Mouse (Mus musculus): Measurements from ENCODE around the gene Rab6a. TPM values are rescaled to one million over a fixed set of nuclear protein-coding genes. Genes with fewer than 3 reads are reported as not detected.

Gene Rab6a
- total and polyA plus RNA-seq, 2 experiments from 2014 or later = 289 to 363 TPM

DNA sequence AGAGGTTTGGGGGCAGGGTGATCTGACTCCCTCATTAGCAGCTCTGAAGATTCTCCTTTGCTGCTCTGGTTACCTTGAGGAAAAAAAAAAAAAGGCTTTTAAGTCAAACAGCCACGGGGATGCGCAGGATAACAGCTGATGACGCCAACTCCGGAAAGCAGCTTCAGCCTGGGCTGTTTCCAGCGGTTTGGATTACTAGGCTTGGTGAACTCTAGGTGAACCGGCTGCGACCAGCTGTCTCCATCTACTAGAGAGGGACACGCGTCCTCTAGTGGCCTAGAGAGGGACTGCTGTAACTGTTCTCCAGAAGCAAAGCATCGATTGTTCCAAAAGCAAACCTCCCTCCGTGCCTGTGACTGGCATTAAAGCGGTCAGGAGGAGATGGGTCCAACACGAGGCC lies 56.0 kb downstream of the Rab6a start:
- under 1% methylated on average over 13 of the region's 13 CpGs for WGBS
- peak; percentile 90 for ATAC-seq (ENCODE audit: low FRiP score)
- peak overlapping the region; percentile 36 for H3K4me2 ChIP-seq (ENCODE audit: low read depth, low read length, poor library complexity, severe bottlenecking)
- peak; percentile 97 for TF ChIP-seq CTCF (IDR thresholded peaks at IDR 0.05)
- DNase-seq (ENCODE audit: low spot score) = peak; percentile 95
- H3K36me3 ChIP-seq (ENCODE audit: insufficient read depth, low read length) = no peaks in the 10 kb centered on the region
- H3K27ac ChIP-seq (ENCODE audit: low read depth, low read length) = 0 out of 2 replicates have a peak overlapping the region, but pooled peaks have one; percentile 18
- H3K9me3 ChIP-seq (ENCODE audit: low read length) = no peaks in the 10 kb centered on the region
- H3K4me1 ChIP-seq (ENCODE audit: insufficient read depth, low read length) = no peaks in the 10 kb centered on the region
- no peak overlapping the region for H3K4me3 ChIP-seq (ENCODE audit: low read depth, low read length)
- H3K9ac ChIP-seq (replicated peaks; ENCODE audit: low read length, poor library complexity, severe bottlenecking) = no peak overlapping the region; the same call in 1 of the 2 replicates
- H3K27me3 ChIP-seq (ENCODE audit: insufficient read depth, low read length) = no peaks in the 10 kb centered on the region

GRCm38 (mm10) chr7:100663729-100664304 lies 56.6 kb downstream of the Rab6a start:
- Histone ChIP-seq H3K9ac (replicated peaks; ENCODE audit: low read length, poor library complexity, severe bottlenecking) (peak overlapping the region; percentile 24; the same call in 1 of the 2 replicates), H3K4me1 (ENCODE audit: insufficient read depth, low read length) (no peaks in the 10 kb centered on the region), H3K4me2 (ENCODE audit: low read depth, low read length, poor library complexity, severe bottlenecking) (peak overlapping the region; percentile 36), H3K9me3 (ENCODE audit: low read length) (no peaks in the 10 kb centered on the region), H3K4me3 (ENCODE audit: low read depth, low read length) (no peak overlapping the region), H3K36me3 (ENCODE audit: insufficient read depth, low read length) (no peaks in the 10 kb centered on the region), H3K27ac (ENCODE audit: low read depth, low read length) (0 out of 2 replicates have a peak overlapping the region, but pooled peaks have one; percentile 18), H3K27me3 (ENCODE audit: insufficient read depth, low read length) (no peaks in the 10 kb centered on the region)
- ATAC-seq (ENCODE audit: low FRiP score) (no peak), DNase-seq (ENCODE audit: low spot score) (no peak)
- TF ChIP-seq CTCF (IDR thresholded peaks at IDR 0.05) = no peak
- WGBS = 50% methylated on average over 11 of the region's 11 CpGs

DNA sequence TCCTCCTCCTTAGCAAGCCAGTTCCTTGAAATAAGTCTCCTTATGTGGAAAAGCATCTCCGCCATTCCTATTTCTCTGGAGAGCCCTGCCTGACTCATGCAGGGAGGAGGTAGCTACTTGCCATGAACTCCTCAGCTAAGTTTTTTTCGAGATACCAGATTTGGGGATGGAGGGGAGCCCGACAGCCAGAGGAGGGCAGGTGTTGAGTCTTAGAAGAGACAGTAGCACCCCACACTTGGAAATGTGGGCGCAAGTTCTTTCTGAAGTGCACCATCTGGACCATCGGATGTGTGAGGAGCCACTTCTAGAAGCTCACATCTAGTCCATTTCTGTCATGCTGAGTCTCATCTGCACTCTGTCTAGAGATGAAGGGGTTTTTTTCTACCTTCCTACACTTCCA lies 63.4 kb downstream of the Rab6a start:
- Histone ChIP-seq H3K9ac (replicated peaks; ENCODE audit: low read length, poor library complexity, severe bottlenecking) (no peak overlapping the region), H3K36me3 (ENCODE audit: insufficient read depth, low read length) (no peaks in the 10 kb centered on the region), H3K9me3 (ENCODE audit: low read length) (no peaks in the 10 kb centered on the region), H3K27ac (ENCODE audit: low read depth, low read length) (no peak overlapping the region), H3K4me2 (ENCODE audit: low read depth, low read length, poor library complexity, severe bottlenecking) (no peak overlapping the region), H3K27me3 (ENCODE audit: insufficient read depth, low read length) (no peaks in the 10 kb centered on the region), H3K4me3 (ENCODE audit: low read depth, low read length) (no peak overlapping the region), H3K4me1 (ENCODE audit: insufficient read depth, low read length) (no peaks in the 10 kb centered on the region)
- ATAC-seq (ENCODE audit: low FRiP score) (no peak), DNase-seq (ENCODE audit: low spot score) (no peak)
- 89% methylated on average over 5 of the region's 5 CpGs for WGBS
- TF ChIP-seq CTCF (IDR thresholded peaks at IDR 0.05) = no peak

DNA sequence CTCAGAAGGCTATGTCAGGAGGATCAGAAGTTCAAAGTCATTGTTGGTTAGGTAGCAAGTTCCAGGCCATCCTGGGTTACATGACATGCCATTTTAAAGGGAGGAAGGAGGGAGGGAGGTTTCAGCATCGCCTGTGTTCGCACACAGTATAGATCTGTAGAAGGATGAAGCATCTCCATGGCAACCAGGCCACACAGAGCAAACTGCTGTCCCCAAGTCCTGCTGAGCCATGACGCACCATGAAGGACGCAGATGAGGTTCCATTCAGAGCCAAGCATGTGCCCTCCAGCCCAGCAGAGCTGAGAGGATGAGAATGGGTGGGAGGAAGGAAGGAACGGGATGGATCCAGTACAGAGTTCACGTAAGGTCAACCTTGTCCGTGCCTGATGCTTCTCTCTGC lies 66.2 kb downstream of the Rab6a start:
- no peak for DNase-seq (ENCODE audit: low spot score)
- H3K4me1 ChIP-seq (ENCODE audit: insufficient read depth, low read length) = no peaks in the 10 kb centered on the region
- H3K9me3 ChIP-seq (ENCODE audit: low read length) = no peaks in the 10 kb centered on the region
- ATAC-seq (ENCODE audit: low FRiP score) = no peak
- H3K27ac ChIP-seq (ENCODE audit: low read depth, low read length) = no peak overlapping the region
- no peaks in the 10 kb centered on the region for H3K27me3 ChIP-seq (ENCODE audit: insufficient read depth, low read length)
- no peaks in the 10 kb centered on the region for H3K36me3 ChIP-seq (ENCODE audit: insufficient read depth, low read length)
- no peak overlapping the region for H3K9ac ChIP-seq (replicated peaks; ENCODE audit: low read length, poor library complexity, severe bottlenecking)
- TF ChIP-seq CTCF (IDR thresholded peaks at IDR 0.05) = no peak
- H3K4me3 ChIP-seq (ENCODE audit: low read depth, low read length) = no peak overlapping the region
- H3K4me2 ChIP-seq (ENCODE audit: low read depth, low read length, poor library complexity, severe bottlenecking) = no peak overlapping the region
- 34% methylated on average over 7 of the region's 7 CpGs for WGBS

GRCm38 (mm10) chr7:100674941-100675340 lies 67.7 kb downstream of the Rab6a start:
- H3K36me3 ChIP-seq (ENCODE audit: insufficient read depth, low read length) = no peaks in the 10 kb centered on the region
- no peaks in the 10 kb centered on the region for H3K27me3 ChIP-seq (ENCODE audit: insufficient read depth, low read length)
- H3K27ac ChIP-seq (ENCODE audit: low read depth, low read length) = no peak overlapping the region
- no peaks in the 10 kb centered on the region for H3K4me1 ChIP-seq (ENCODE audit: insufficient read depth, low read length)
- TF ChIP-seq CTCF (IDR thresholded peaks at IDR 0.05) = no peak
- no peak overlapping the region for H3K4me2 ChIP-seq (ENCODE audit: low read depth, low read length, poor library complexity, severe bottlenecking)
- H3K9ac ChIP-seq (replicated peaks; ENCODE audit: low read length, poor library complexity, severe bottlenecking) = no peak overlapping the region
- no peak overlapping the region for H3K4me3 ChIP-seq (ENCODE audit: low read depth, low read length)
- DNase-seq (ENCODE audit: low spot score) (no peak), ATAC-seq (ENCODE audit: low FRiP score) (no peak)
- WGBS = 94% methylated on average over 2 of the region's 2 CpGs
- no peaks in the 10 kb centered on the region for H3K9me3 ChIP-seq (ENCODE audit: low read length)

- H3K4me1 ChIP-seq (ENCODE audit: insufficient read depth, low read length) = no peaks in the 10 kb centered on the region
- no peak overlapping the region for H3K9ac ChIP-seq (replicated peaks; ENCODE audit: low read length, poor library complexity, severe bottlenecking)
- H3K4me2 ChIP-seq (ENCODE audit: low read depth, low read length, poor library complexity, severe bottlenecking) = no peak overlapping the region
- H3K9me3 ChIP-seq (ENCODE audit: low read length) = no peaks in the 10 kb centered on the region
- no peak for TF ChIP-seq CTCF (IDR thresholded peaks at IDR 0.05)
- no peak overlapping the region for H3K4me3 ChIP-seq (ENCODE audit: low read depth, low read length)
- no peaks in the 10 kb centered on the region for H3K36me3 ChIP-seq (ENCODE audit: insufficient read depth, low read length)
- DNase-seq (ENCODE audit: low spot score) = no peak
- H3K27ac ChIP-seq (ENCODE audit: low read depth, low read length) = no peak overlapping the region
- H3K27me3 ChIP-seq (ENCODE audit: insufficient read depth, low read length) = no peaks in the 10 kb centered on the region
- ATAC-seq (ENCODE audit: low FRiP score) = no peak
- WGBS = 83% methylated on average over 5 of the region's 5 CpGs
Measured at GRCm38 (mm10) chr7:100678052-100678451, 70.8 kb downstream of the Rab6a start.
